Mouse (Mus musculus): Measurements from ENCODE around the gene Ckmt1.
A peak's percentile ranks its signal among the peaks of the same experiment; 100 is the strongest.
"Not testable (repeated sequence)": the region's sequence is repeated elsewhere in the genome, so short reads cannot be mapped to it uniquely, and the experiment has no call there.

Gene Ckmt1

DNA sequence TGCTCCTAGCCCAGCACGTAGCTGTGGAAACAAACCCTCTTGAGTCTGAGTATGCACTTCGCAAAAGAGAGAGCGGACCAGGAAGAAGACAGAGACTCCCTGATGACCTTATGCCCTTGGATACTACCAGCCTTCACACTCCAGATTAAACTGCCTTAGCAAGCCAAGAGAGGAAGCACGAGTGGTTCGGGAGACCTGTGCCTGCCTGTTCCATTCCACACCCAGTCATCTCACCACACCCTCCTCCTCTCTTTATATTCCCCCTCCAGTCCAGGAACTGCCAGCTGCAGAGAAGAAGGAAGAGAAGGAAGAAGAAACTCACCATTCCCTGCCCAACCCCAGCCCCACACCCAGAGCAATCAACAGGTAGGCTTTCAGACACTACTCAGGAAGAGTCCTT is at the start of gene Ckmt1:
TSS of gene Ckmt1 (plus strand) at position 221 of the 400 bp plus-strand sequence.
- peak; percentile 4 to 7 for DNase-seq (ENCODE audit: low spot score in 2 of 2)

DNA sequence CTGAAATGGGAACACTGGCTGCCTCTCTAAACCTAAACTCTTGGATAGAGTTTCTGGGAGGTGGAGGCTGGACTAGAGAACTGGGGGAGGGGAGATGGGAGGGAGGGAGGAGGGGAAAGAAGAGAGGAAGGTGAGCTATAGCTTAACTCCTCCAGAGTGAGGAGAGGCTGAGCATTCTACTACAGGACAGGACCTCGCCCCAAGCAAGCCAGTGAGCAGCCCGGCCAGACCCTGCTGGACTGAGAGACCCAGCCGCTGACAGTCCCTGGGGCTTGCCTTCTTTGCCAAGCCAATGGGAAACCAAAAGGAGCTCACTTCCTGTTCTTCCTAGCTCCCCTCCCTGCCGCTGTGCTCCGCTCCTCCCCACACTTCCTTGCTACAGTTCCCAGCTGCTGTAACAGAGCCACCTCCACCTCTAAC is 48.5 kb upstream of the Ckmt1 start:
- peak in 1 of 2 experiments; percentile 37 for DNase-seq (ENCODE audit: low spot score in 2 of 2)

DNA sequence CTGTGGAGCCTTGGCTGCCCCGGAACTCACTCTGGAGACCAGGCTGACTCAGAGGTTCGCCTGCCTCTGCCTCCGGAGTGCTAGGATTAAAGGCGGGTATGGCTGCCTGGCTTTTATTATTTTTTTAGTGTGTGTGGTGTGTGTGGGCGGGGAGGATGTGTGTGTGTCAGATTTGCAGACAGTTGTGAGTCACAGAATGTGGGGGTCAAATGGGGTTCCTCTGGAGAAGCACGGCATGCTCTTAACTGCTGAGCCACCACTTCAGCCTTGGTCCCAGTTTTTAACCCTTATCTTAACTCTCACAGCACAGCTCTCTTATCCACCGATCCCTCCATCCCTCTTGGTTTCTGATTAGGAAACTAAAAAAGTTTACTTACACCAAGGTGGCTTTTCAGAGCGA is 41.2 kb upstream of the Ckmt1 start:
- no peak for DNase-seq (ENCODE audit: low spot score in 2 of 2)

DNA sequence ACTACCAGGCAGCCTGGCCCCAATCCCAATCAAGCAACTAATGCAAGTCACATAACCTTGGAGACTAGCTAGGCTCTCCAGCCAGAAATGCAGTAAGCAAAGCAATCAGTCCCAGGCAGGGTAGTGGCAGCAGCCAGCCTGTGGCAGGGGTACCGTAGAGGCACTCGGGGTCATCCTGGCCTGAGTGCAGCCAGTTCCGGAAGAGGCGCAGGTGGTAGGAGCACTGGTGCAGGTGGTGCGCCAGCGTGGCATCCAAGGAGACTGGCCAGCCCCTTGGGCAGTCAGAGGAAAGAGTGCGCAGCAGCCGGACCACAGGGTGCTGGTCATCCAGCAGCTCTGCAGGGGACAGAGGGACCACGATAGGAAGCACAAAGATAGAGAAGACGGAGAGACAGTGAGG is 34.5 kb upstream of the Ckmt1 start:
- no peak for DNase-seq (ENCODE audit: low spot score in 2 of 2)

DNA sequence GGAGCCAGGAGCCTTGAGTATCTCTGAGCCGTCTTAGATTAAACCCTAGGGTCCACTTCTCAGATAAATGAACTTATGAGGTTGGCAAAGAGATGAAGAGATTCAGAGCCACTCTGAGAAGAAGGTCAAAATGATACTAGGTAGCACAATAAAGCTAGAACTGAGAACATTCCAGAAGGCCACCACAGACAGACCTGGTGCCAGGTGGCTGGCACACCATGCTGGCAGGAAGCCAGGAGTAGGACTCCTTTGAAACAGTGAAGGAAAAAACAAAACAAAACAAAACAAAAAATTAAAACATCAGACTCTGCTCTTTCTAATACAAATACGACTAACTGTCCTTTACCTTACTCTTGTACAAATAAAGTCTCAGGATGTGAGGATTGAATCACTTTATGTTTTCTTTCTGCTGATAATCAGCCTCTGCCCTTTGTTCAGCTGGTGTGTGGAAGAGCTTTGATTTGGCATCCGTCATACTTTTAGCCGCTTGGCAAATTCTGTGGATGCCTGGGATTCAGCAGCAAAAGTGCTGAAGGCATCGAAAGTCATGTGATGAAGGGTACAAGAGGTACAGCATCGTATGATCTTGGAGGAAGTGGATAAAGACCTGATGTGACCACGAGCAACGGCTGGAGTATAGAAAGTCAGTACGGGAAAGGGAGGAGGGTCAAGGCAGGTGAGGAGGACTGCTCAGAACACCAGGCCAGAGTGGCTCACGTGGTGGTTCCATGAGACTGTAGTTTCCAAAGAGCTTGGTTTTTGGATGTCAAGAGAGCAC is 33.6 kb upstream of the Ckmt1 start:
- DNase-seq (ENCODE audit: low spot score in 2 of 2) = no peak

DNA sequence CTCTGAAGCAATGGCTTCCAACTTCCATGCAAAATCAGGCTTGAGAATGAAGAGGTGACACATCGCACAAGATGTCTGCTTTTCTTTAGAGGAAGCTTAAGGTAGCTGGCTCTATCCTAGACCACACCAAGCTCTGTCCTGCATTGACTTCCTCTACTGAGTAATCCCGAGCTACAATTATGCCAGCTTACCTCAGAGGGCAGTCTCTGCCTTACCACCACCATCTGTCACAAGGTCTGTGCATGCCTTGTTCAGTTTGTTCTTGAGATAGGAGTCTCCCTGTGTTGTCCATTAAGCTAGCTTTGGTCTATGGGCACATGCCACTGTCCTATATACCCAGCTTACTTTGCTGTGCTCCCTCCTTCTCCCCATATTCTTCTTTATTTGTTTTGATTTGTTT is 28.0 kb upstream of the Ckmt1 start:
- no peak for DNase-seq (ENCODE audit: low spot score in 2 of 2)

DNA sequence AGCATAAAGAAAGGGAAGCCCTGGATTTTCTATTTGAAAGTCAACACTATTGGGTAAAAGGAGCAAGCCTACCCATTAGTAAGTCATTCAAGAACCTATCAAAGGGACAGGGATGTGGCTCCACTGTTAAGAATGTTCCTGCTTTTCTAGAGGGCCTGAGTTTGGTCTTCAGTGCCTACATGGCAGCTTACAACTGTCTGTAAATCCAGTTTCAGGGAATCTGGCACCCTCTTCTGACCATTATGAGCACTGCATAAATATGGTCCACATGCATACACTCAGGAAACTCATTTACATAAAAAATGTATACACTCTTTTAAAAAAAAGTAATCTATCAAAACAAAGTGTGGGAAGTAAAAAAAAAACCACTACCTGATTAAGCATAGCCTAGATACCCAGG is 18.5 kb upstream of the Ckmt1 start:
- no peak for DNase-seq (ENCODE audit: low spot score in 2 of 2)

DNA sequence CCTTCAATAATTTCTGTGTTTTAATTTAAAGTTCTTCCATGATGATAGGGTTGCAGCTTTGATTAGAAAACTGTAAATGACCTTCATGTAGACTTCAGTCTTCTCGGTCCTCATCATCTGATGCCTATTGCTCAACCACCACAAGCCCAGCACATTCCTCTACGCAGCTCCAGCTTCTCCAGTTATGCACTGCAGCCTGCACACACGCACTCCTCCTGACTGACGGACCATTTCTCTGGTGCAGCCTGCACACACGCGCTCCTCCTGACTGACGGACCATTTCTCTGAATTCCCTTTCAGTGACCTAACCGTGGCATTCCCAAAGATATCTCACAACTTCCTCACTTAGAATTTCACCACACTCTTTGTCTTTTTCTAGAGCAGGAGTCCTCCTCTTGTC is 4.4 kb upstream of the Ckmt1 start:
- no peak for DNase-seq (ENCODE audit: low spot score in 2 of 2)

DNA sequence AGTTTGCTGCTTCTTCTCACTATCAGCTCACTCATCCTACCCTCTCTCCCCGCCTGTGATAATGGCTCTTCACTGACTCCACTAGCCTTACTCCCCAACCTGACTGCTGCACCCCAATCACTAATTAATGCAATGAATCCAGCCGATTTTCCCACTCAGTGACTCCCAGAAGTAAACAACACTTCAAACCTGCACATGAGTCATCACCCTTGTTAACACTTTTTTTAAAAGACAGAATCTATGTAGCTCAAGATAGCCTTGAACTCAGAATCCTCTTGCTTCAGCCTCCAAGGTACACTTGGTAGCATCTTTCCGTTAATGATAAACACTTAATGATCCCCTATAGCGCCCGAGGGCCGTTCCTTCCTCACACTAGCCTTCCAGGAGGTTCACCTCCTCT is 3.1 kb upstream of the Ckmt1 start:
- DNase-seq (ENCODE audit: low spot score in 2 of 2) = no peak

DNA sequence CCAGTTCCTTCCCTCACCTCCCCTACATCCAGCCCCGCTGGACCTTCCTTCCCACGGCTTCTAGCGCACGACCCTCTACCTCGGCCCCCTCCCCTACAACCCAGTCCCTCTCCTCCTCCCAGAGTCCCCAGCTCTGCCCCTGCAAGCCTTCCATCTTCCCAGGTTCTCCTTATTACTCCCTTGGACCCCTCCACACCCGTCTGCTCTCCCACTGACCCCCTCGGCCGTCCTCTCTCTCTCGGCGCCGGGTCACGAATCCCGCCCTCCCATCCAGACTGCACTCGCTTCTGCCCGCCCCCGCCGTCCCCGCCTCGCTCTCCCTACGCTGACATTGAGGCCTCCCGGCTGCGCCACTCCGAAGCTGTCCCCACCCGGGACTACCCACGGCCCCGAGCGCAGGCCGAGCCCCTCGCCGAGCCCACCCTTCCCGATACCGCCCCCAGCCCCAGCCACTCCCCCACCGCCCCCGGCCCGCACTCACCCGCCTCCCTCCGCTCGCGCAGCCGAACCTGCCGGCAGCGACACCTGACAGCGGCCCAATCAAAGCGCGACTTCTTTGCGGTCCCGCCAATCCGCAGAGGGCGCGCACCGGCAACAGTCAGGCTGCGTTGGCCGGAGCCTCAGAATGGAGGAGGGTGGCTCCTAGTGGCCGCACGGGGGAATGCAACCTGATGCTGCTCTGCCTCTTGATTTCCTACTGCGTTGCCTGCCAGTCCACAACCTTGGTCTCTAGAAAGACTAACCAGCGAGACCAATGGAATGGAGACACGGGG is 2.5 kb upstream of the Ckmt1 start, which contains the start of gene Ppip5k1:
TSS of gene Ppip5k1 (minus strand) at position 577 of the 773 bp plus-strand sequence.
- DNase-seq (ENCODE audit: low spot score in 2 of 2) = peak; percentile 97

DNA sequence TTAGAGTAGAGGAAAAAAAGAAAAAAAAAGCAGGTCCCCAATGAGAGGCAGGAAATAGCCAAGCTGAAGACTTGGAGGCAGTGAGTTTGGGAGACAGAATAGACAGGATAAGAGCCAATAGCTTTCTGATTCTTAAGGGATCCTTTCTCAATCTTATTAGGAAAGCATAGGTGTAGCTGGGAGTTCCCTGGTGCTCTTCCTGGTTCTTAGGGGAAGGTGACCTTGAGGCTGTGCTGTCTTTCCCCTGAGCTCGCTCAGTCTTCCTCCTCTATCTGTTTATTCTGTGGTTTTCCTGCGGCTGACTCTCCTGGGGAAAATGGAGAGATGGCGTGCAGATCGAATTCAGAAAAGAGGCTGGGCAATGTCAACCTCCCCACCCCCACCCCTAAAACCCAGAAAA is 447 bp downstream of the Ckmt1 start:
- no peak for DNase-seq (ENCODE audit: low spot score in 2 of 2)

DNA sequence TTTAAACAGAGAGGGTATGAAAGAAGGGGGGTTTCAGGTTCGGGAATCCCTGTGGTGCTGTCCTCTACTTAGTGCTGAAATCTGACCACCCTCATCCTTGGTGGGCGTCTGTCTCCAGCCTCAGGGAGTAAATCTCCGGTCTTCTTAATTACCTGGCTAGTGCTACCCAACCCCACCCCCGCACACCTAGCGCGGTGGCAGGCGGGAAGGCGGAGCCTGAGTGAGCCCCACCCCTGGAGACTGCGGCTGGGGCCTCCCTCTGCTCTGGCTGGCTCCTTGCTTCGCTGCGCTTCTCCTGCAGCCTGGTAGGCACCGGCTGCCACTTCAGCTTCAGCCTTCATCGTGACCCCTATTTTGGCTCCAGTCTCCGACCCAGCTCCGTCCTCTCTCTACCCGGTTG is 867 bp downstream of the Ckmt1 start:
- DNase-seq (ENCODE audit: low spot score in 2 of 2) = peak; percentile 68 to 71

DNA sequence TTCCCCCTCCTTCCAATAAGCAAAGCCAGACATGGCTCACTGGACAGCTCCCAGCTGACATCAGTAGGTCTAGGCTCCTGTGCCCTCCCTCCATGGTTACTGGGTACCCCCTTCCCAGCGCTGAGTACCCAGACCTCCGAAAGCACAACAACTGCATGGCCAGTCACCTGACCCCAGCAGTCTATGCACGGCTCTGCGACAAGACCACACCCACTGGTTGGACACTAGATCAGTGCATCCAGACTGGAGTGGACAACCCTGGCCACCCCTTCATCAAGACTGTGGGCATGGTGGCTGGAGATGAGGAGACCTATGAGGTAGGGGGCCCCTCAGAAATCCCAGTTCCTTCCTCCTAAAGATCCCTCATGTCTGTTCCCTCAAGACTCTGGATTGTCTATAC is 1.9 kb downstream of the Ckmt1 start:
- DNase-seq (ENCODE audit: low spot score in 2 of 2) = no peak

DNA sequence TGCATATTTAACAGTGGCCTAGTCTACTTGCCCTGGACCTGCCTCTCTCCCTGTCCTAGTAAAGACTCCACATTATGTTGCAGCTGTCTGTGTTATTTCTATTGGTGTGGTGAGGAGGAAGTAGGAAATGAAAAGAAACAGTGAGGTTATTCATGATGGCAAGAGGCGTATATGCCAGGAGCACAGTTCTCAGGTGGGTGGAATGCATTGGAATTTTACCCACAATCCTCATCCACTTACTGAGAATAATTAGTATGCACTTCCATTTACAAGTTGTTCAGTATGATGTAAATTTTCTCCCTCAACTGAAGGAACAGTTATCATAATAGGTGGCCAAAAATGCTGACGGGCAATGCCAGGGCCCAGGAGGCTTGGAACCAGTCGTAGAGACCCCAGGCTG is 6.1 kb downstream of the Ckmt1 start:
- DNase-seq (ENCODE audit: low spot score in 2 of 2) = no peak

DNA sequence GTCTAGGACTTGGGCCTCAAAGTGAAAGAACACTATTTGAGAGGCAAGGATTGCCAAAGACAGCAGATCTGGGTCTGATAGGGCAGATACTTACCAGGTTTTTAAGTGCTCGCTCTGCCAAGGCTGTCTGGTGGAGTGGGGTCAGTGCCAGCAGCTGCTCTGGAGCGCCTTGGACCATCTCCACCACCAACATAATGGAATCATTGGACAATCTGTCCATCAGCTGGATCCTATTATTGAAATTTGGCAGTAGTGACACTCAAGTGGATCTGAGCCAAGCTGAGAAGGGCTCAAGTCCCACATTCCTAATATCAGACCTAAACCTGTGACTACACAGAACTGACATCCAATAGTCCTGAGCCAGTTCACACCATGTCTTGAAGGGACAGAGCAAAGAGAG is 11.3 kb downstream of the Ckmt1 start:
- DNase-seq (ENCODE audit: low spot score in 2 of 2) = no peak

DNA sequence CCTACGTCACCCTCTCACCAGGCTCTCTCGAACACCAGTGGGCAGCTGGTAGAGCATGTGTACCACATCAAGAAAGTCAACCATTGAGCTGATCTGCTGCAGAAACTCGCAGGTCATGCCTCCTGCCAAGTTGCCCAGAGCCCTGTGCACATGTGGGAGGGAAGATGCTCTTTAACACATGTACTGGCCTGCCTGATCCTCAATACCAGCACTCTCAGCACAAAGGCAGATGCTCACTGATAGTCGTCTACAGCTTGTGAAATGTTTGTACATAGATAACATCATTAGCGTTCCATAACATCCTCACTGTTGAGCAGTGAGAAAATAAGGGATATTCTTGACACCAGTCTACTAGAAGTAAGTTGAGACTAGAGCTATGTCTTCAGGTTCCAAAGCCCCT is 13.4 kb downstream of the Ckmt1 start:
- no peak for DNase-seq (ENCODE audit: low spot score in 2 of 2)

DNA sequence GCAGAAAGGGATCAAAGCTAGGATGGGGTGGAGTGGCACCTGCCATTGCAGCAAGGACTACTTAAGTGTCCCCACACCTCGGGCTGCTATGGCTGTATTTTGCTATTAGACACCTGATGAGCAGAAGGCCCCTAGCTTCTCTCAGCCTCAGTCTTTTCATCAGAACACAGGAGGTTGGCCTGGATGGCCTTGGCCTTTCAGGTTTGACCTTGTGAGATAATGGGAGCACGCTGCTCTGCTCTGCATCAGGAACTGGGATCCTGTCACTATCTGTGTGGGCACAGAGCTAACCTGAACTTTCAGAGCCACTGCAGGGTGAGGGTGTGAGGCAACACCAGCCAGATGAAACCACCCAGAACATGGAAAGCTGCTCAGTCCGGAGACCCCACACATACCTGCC is 14.8 kb downstream of the Ckmt1 start:
- no peak for DNase-seq (ENCODE audit: low spot score in 2 of 2)

DNA sequence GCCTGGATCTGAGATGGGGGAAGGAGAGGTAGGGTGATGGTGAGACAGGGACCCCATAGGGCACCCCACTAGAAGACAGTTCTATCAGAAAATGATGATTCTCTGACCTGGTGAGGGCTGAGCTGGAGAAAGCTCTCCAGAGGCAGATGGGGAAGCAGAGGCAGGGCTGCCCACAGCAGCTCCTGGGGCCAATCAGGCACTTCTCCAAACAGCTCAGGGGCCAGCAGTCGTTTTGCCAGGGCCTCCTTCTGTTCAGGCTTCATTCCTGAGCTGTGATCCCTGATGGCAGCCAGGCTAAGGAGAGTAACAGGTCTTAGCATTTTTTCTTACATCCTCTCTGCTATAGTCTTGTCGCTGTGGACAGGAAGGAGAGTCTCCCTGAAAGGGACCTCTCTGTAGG is 17.3 kb downstream of the Ckmt1 start:
- no peak for DNase-seq (ENCODE audit: low spot score in 2 of 2)

DNA sequence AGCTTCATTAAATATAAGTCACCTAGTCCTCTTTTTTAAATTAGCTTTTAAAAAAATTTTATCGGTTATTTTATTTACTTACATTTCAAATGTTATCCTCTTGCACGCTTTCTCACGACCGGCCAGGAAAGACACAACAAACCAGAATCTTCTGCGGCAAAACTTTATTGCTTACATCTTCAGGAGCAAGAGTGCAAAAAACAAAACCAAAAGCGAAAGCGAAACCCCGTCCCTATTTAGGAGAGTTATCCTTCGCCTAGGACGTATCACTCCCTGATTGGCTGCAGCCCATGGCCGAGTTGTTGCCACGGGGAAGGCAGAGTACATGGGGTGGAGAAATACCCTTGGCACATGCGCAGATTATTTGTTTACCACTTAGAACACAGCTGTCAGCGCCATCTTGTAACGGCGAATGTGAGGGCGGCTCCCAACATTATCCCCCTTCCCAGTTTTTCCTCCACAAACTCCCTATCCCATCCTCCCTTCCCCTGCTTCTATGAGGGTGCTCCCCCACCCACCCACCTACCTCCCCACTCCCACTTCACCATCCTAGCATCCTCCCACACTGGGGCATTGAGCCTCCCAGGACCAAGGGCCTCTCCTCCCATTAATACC is 29.6 kb downstream of the Ckmt1 start, which contains the start of gene Strc:
TSS of gene Strc (minus strand) at position 208 of the 615 bp plus-strand sequence.
- DNase-seq (ENCODE audit: low spot score in 2 of 2) = not testable (repeated sequence)

DNA sequence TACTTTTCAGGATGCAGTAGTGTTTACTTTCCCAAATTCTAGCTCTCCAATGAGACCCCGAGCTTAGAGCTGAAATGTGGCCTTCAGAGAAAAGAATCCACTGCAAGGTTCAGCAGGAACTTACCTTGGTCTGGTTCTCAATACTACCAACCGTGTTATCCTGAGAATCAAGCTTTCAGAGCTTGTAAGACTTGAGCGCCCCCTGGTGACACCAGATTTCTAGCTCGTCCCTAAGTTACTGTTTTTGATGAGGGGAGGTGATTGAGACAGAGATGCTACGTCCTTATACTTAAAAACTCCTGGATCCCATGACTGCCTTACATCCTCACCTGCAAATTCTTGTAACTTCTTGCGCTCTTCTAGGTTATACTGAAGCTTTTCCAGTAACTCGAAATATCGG is 39.1 kb downstream of the Ckmt1 start:
- peak; percentile 66 to 74 for DNase-seq (ENCODE audit: low spot score in 2 of 2)

DNA sequence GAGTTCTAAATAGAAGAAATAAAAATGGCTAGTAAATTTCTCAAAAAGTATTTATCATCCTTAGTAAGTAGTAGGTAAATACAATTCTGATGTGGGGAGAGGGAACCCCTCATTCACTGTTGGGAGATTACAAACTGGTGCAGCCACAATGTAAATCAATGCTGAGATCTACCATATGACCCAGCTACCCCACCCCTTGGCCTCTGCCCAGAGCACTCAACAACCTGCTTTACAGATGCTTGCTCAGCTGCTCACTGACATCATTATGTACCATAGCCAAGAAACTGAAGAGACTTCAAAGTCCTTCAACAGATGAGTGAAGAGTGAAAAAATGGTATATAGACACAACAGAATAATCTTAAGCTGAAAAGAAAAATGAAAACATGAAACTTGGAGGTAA is 45.8 kb downstream of the Ckmt1 start:
- no peak for DNase-seq (ENCODE audit: low spot score in 2 of 2)

DNA sequence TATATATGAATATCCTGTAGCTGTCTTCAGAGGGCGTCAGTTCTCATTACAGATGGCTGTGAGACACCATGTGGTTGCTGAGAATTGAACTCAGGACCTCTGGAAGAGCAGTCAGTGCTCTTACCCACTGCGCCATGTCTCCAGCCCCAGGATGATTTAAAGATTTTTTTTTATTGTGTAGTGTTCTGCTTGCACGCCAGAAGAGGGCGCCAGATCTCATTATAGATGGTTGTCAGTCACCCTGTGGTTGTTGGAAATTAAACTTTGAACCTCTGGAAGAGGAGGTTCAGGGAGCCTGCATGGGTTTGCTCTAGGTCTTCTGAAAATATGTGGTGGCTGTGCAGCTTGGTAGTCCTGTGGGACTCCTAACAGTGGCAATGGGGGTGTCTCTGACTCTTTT is 50.6 kb downstream of the Ckmt1 start:
- DNase-seq (ENCODE audit: low spot score in 2 of 2) = peak in 1 of 2 experiments; percentile 8

Data from urinary bladder, postnatal 36 days (tissue).